Mouse (Mus musculus) myocyte (in vitro differentiated cells): ENCODE measurements at regions not wholly inside any gene's neighbourhood (a gene's known extent, or its start where the extent isn't known, plus 50 kb on each side); places are given as distances from the start of the nearest gene placed in this dataset.

ENCODE experiments used
- MAX ChIP-seq: IDR thresholded peaks from one replicate; pipeline ENCODE4 v1.6.1; 2011; ENCODE audit warnings: low read depth, mild to moderate bottlenecking, control low read depth
- POLR2A ChIP-seq: IDR thresholded peaks from one replicate; pipeline ENCODE4 v1.6.1; 2011; ENCODE audit warnings: low read depth, mild to moderate bottlenecking, control low read depth, moderate library complexity; ENCODE audit not compliant: insufficient read length
- REST ChIP-seq: IDR thresholded peaks from one replicate; pipeline ENCODE4 v1.6.1; 2011; ENCODE audit warnings: mild to moderate bottlenecking, control low read depth, moderate library complexity; ENCODE audit not compliant: insufficient read depth, insufficient read length
- TCF12 ChIP-seq: IDR thresholded peaks from one replicate; pipeline ENCODE4 v1.6.1; 2011; ENCODE audit warnings: mild to moderate bottlenecking, control low read depth; ENCODE audit not compliant: poor library complexity, insufficient read depth, severe bottlenecking

- TF ChIP-seq REST (no peak), TCF12 (no peak), MAX (no peak), POLR2A (no peak)
Observed at GRCm38 (mm10) chr10:96204198-96204597, 67.8 kb downstream of the Gm5426 start.
